Mouse (Mus musculus) cerebellum, adult 2 months (tissue): Measurements from ENCODE around the gene Fgfr2. TPM values are rescaled to one million over a fixed set of nuclear protein-coding genes. Genes with fewer than 3 reads are reported as not detected.

Experiments used
- DNase-seq, 2 experiments: peaks; one replicate each; pipeline ENCODE4 v3.0.0; 2021
- H3K27ac ChIP-seq: fragments of 200-500 bp; 2 replicates; pipeline ENCODE4 v1.5.1; 2012; ENCODE audit warnings: low read length, control low read depth, inconsistent platforms; ENCODE audit not compliant: insufficient read depth
- H3K27me3 ChIP-seq: fragments of 200-500 bp; 2 replicates; pipeline ENCODE4 v1.6.1; 2012; ENCODE audit warnings: inconsistent platforms, mild to moderate bottlenecking, low read length, moderate library complexity; ENCODE audit not compliant: control insufficient read depth, insufficient read depth
- H3K4me1 ChIP-seq: fragments of 200-500 bp; 2 replicates; pipeline ENCODE4 v1.6.1; 2011; ENCODE audit warnings: low read length; ENCODE audit not compliant: control insufficient read depth, insufficient read depth
- H3K4me3 ChIP-seq: fragments of 200-500 bp; replicated peaks from 2 replicates; pipeline ENCODE3; 2011; ENCODE audit warnings: mild to moderate bottlenecking, low read depth, low read length, control low read depth; ENCODE audit not compliant: insufficient read depth
- CTCF ChIP-seq: fragments of 200-500 bp; IDR thresholded peaks from 2 replicates; pipeline ENCODE4 v1.5.1; 2011; ENCODE audit warnings: low read depth, mild to moderate bottlenecking, control low read depth, low read length, moderate library complexity, borderline replicate concordance; ENCODE audit not compliant: insufficient read depth
- POLR2A ChIP-seq: fragments of 200-500 bp; IDR thresholded peaks from 2 replicates; pipeline ENCODE4 v1.6.1; 2011; ENCODE audit warnings: low read length, control low read depth, borderline replicate concordance; ENCODE audit not compliant: insufficient read depth
- WGBS: fragments of 180-500 bp; shearing (Covaris S2); methylation state at CpG from one replicate; pipeline ENCODE4 v1.1.7; 2018; 5-methylcytosine and 5-hydroxymethylcytosine counted together
- polyA plus RNA-seq: library from polyadenylated mRNA; depleted of rRNA; stranded (reverse); fragments of >200 nt; gene quantifications from 2 replicates; pipeline ENCODE4 v1.2.3, GENCODE M21; 2012

Fgfr2 gene
- polyA plus RNA-seq, 1 experiment = 95.3 TPM

GRCm38 (mm10) chr7:130213156-130213555, 2910.0 kb downstream of the Fgfr2 start:
- 71% methylated on average over 5 of the region's 5 CpGs for WGBS
- DNase-seq = no peak
- no peaks in the 10 kb centered on the region for H3K27me3 ChIP-seq
- no peaks in the 10 kb centered on the region; the same call in 1 of the 2 replicates for H3K4me1 ChIP-seq
- H3K4me3 ChIP-seq = no peak overlapping the region
- no peak for TF ChIP-seq POLR2A
- no peak overlapping the region for H3K27ac ChIP-seq

- no peak for DNase-seq
- 85% methylated on average over 5 of the region's 5 CpGs for WGBS
- no peaks in the 10 kb centered on the region; the same call in 1 of the 2 replicates for H3K4me1 ChIP-seq
- no peak for TF ChIP-seq POLR2A
- no peak for TF ChIP-seq CTCF
- H3K27me3 ChIP-seq = no peaks in the 10 kb centered on the region
- no peak overlapping the region for H3K4me3 ChIP-seq
- no peak overlapping the region for H3K27ac ChIP-seq
Observed at GRCm38 (mm10) chr7:130211411-130211810, 2911.7 kb downstream of the Fgfr2 start.

- TF ChIP-seq POLR2A = no peak
- no peak for TF ChIP-seq CTCF
- 50% methylated on average over 4 of the region's 4 CpGs for WGBS
Observed at GRCm38 (mm10) chr7:130208601-130209000, 2914.5 kb downstream of the Fgfr2 start.

GRCm38 (mm10) chr7:130206181-130206582, 2917.0 kb downstream of the Fgfr2 start:
- DNase-seq = no peak
- no peak for TF ChIP-seq POLR2A
- no peak for TF ChIP-seq CTCF
- no peak overlapping the region for H3K27ac ChIP-seq

More at GRCm38 (mm10) chr7:130208601-130209000, 2914.5 kb downstream of the Fgfr2 start:
- no peaks in the 10 kb centered on the region for H3K4me1 ChIP-seq
- no peak overlapping the region for H3K27ac ChIP-seq
- no peak for DNase-seq
- no peaks in the 10 kb centered on the region for H3K27me3 ChIP-seq
- H3K4me3 ChIP-seq = no peak overlapping the region

GRCm38 (mm10) chr7:130205140-130205539, 2918.0 kb downstream of the Fgfr2 start:
- DNase-seq = no peak
- H3K27ac ChIP-seq = no peak overlapping the region
- no peaks in the 10 kb centered on the region for H3K4me1 ChIP-seq
- TF ChIP-seq CTCF (no peak), POLR2A (no peak)
- H3K4me3 ChIP-seq = no peak overlapping the region
- 86% methylated on average over 7 of the region's 7 CpGs for WGBS
- H3K27me3 ChIP-seq = no peaks in the 10 kb centered on the region

More at GRCm38 (mm10) chr7:130206181-130206582, 2917.0 kb downstream of the Fgfr2 start:
- Histone ChIP-seq H3K4me3 (no peak overlapping the region), H3K4me1 (no peaks in the 10 kb centered on the region), H3K27me3 (no peaks in the 10 kb centered on the region)
- 27% methylated on average over 6 of the region's 6 CpGs for WGBS

- TF ChIP-seq CTCF (no peak), POLR2A (no peak)
- WGBS = 50% methylated on average over 8 of the region's 8 CpGs
- DNase-seq = no peak
- Histone ChIP-seq H3K4me1 (no peaks in the 10 kb centered on the region), H3K27me3 (no peaks in the 10 kb centered on the region), H3K27ac (no peak overlapping the region), H3K4me3 (no peak overlapping the region)
Observed at GRCm38 (mm10) chr7:130201020-130201419, 2922.1 kb downstream of the Fgfr2 start.

- Histone ChIP-seq H3K4me3 (no peak overlapping the region), H3K27me3 (no peaks in the 10 kb centered on the region), H3K27ac (no peak overlapping the region), H3K4me1 (no peaks in the 10 kb centered on the region)
- WGBS = 87% methylated on average over 9 of the region's 9 CpGs
- no peak for DNase-seq
- no peak for TF ChIP-seq POLR2A
- no peak for TF ChIP-seq CTCF
Observed at GRCm38 (mm10) chr7:130199951-130200350, 2923.2 kb downstream of the Fgfr2 start.

- WGBS = 39% methylated on average over 5 of the region's 5 CpGs
- TF ChIP-seq POLR2A (no peak), CTCF (no peak)
- no peak overlapping the region for H3K4me3 ChIP-seq
Observed at GRCm38 (mm10) chr7:130199317-130199716, 2923.8 kb downstream of the Fgfr2 start.

GRCm38 (mm10) chr7:130195081-130195480, 2928.1 kb downstream of the Fgfr2 start:
- Histone ChIP-seq H3K27me3 (no peaks in the 10 kb centered on the region), H3K4me1 (no peaks in the 10 kb centered on the region), H3K27ac (no peak overlapping the region), H3K4me3 (no peak overlapping the region)
- 92% methylated on average over 2 of the region's 2 CpGs for WGBS
- no peak for DNase-seq
- no peak for TF ChIP-seq CTCF
- no peak for TF ChIP-seq POLR2A

More at GRCm38 (mm10) chr7:130199317-130199716, 2923.8 kb downstream of the Fgfr2 start:
- H3K4me1 ChIP-seq = no peaks in the 10 kb centered on the region
- no peaks in the 10 kb centered on the region for H3K27me3 ChIP-seq
- H3K27ac ChIP-seq = no peak overlapping the region
- DNase-seq = no peak
